Mouse (Mus musculus) forebrain, embryonic 16.5 days (tissue): ENCODE results near the gene Rbfox2. TPM values are rescaled to one million over a fixed set of nuclear protein-coding genes. Genes with fewer than 3 reads are reported as not detected.

Source experiments
- ATAC-seq: fragments of 200-750 bp; cut with Nextera tagmentation; 2 replicates; pipeline ENCODE4 v1.8.0; 2017; ENCODE audit warnings: mild to moderate bottlenecking, moderate library complexity
- H3K27ac ChIP-seq: fragments of 300-500 bp; sonication (generic); 2 replicates; pipeline ENCODE4 v1.5.1; 2014; ENCODE audit warnings: low read length, control low read depth
- H3K27me3 ChIP-seq: fragments of 300-500 bp; sonication (generic); replicated peaks from 2 replicates; pipeline ENCODE4 v1.6.1; 2014; ENCODE audit warnings: low read length; ENCODE audit not compliant: control insufficient read depth, insufficient read depth
- H3K36me3 ChIP-seq: fragments of 300-500 bp; sonication (generic); 2 replicates; pipeline ENCODE4 v1.6.1; 2014; ENCODE audit not compliant: control insufficient read depth, insufficient read depth
- H3K4me1 ChIP-seq: fragments of 300-500 bp; sonication (generic); replicated peaks from 2 replicates; pipeline ENCODE4 v1.6.1; 2014; ENCODE audit warnings: low read length; ENCODE audit not compliant: control insufficient read depth, insufficient read depth
- H3K4me2 ChIP-seq: fragments of 300-500 bp; sonication (generic); 2 replicates; pipeline ENCODE4 v1.6.1; 2014; ENCODE audit warnings: mild to moderate bottlenecking, low read length, control low read depth
- H3K4me3 ChIP-seq: fragments of 300-500 bp; sonication (generic); replicated peaks from 2 replicates; pipeline ENCODE4 v1.5.1; 2014; ENCODE audit warnings: mild to moderate bottlenecking, low read length, control low read depth
- H3K9ac ChIP-seq: fragments of 300-500 bp; sonication (generic); replicated peaks from 2 replicates; pipeline ENCODE4 v1.6.1; 2014; ENCODE audit warnings: low read depth, low read length, control low read depth
- H3K9me3 ChIP-seq: fragments of 300-500 bp; sonication (generic); 2 replicates; pipeline ENCODE4 v1.6.1; 2016; ENCODE audit warnings: low read length; ENCODE audit not compliant: control insufficient read depth
- WGBS: fragments of 180-500 bp; shearing (Covaris S2); extraction: QIAGEN DNeasy Blood & Tissue Kit; methylation state at CpG from one replicate; pipeline ENCODE4 v1.1.7; 2014; 5-methylcytosine and 5-hydroxymethylcytosine counted together
- polyA plus RNA-seq: library from polyadenylated mRNA; unstranded; fragments of >200 nt; fragmentation: Nextera tagmentation; extraction: Ambion mirVana; gene quantifications from 2 replicates; pipeline ENCODE4 v1.2.1, GENCODE M21; 2015

Rbfox2 gene
- polyA plus RNA-seq, 1 experiment from 2014 or later = 212 TPM

GRCm38 (mm10) chr15:77217523-77217922 is 89.3 kb downstream of the Rbfox2 start:
- no peak overlapping the region for H3K4me2 ChIP-seq
- WGBS = 67% methylated on average over 1 of the region's 1 CpGs
- no peak overlapping the region for H3K4me3 ChIP-seq
- no peak overlapping the region for H3K9ac ChIP-seq
- no peak for ATAC-seq
- H3K27ac ChIP-seq = no peak overlapping the region
- no peaks in the 10 kb centered on the region for H3K27me3 ChIP-seq
- no peaks in the 10 kb centered on the region for H3K36me3 ChIP-seq
- H3K9me3 ChIP-seq = no peaks in the 10 kb centered on the region
- 0 out of 2 replicates have a peak, but pooled peaks cover 3% of the 10 kb centered on the region for H3K4me1 ChIP-seq

- no peak overlapping the region for H3K27ac ChIP-seq
- H3K36me3 ChIP-seq = no peaks in the 10 kb centered on the region
- H3K9me3 ChIP-seq = no peaks in the 10 kb centered on the region
- no peak overlapping the region for H3K4me2 ChIP-seq
- 0 out of 2 replicates have a peak, but pooled peaks cover 3% of the 10 kb centered on the region for H3K4me1 ChIP-seq
- H3K4me3 ChIP-seq = no peak overlapping the region
- H3K27me3 ChIP-seq = no peaks in the 10 kb centered on the region
- ATAC-seq = no peak
- H3K9ac ChIP-seq = no peak overlapping the region
- 91% methylated on average over 6 of the region's 6 CpGs for WGBS
Measured at GRCm38 (mm10) chr15:77216704-77217103, 90.1 kb downstream of the Rbfox2 start.

GRCm38 (mm10) chr15:77215178-77215800 is 91.5 kb downstream of the Rbfox2 start:
- Histone ChIP-seq H3K4me1 (0 out of 2 replicates have a peak, but pooled peaks cover 3% of the 10 kb centered on the region), H3K27ac (no peak overlapping the region), H3K36me3 (no peaks in the 10 kb centered on the region), H3K4me3 (no peak overlapping the region), H3K4me2 (no peak overlapping the region), H3K9ac (no peak overlapping the region), H3K9me3 (no peaks in the 10 kb centered on the region), H3K27me3 (no peaks in the 10 kb centered on the region)
- ATAC-seq = no peak
- WGBS = 24% methylated on average over 5 of the region's 5 CpGs

- no peak for ATAC-seq
- Histone ChIP-seq H3K27me3 (no peaks in the 10 kb centered on the region), H3K9me3 (no peaks in the 10 kb centered on the region), H3K27ac (no peak overlapping the region), H3K4me1 (0 out of 2 replicates have a peak, but pooled peaks cover 3% of the 10 kb centered on the region), H3K4me3 (no peak overlapping the region), H3K9ac (no peak overlapping the region), H3K4me2 (no peak overlapping the region), H3K36me3 (no peaks in the 10 kb centered on the region)
- 37% methylated on average over 8 of the region's 8 CpGs for WGBS
Measured at GRCm38 (mm10) chr15:77214410-77215107, 92.2 kb downstream of the Rbfox2 start.

- Histone ChIP-seq H3K27me3 (no peaks in the 10 kb centered on the region), H3K9me3 (no peaks in the 10 kb centered on the region), H3K9ac (no peak overlapping the region), H3K4me3 (no peak overlapping the region), H3K4me1 (0 out of 2 replicates have a peak, but pooled peaks cover 3% of the 10 kb centered on the region), H3K27ac (no peak overlapping the region), H3K36me3 (no peaks in the 10 kb centered on the region), H3K4me2 (no peak overlapping the region)
- ATAC-seq = no peak
- WGBS = 54% methylated on average over 5 of the region's 5 CpGs
Measured at GRCm38 (mm10) chr15:77213829-77214228, 93.0 kb downstream of the Rbfox2 start.

- Histone ChIP-seq H3K27ac (no peak overlapping the region), H3K9ac (no peak overlapping the region), H3K27me3 (no peaks in the 10 kb centered on the region), H3K4me1 (0 out of 2 replicates have a peak, but pooled peaks cover 3% of the 10 kb centered on the region), H3K9me3 (no peaks in the 10 kb centered on the region), H3K36me3 (no peaks in the 10 kb centered on the region), H3K4me3 (no peak overlapping the region), H3K4me2 (no peak overlapping the region)
- WGBS = 79% methylated on average over 7 of the region's 7 CpGs
- no peak for ATAC-seq
Measured at GRCm38 (mm10) chr15:77212818-77213217, 94.0 kb downstream of the Rbfox2 start.

GRCm38 (mm10) chr15:77212217-77212757 is 94.5 kb downstream of the Rbfox2 start:
- Histone ChIP-seq H3K36me3 (no peaks in the 10 kb centered on the region), H3K4me2 (no peak overlapping the region), H3K9me3 (no peaks in the 10 kb centered on the region), H3K4me1 (0 out of 2 replicates have a peak, but pooled peaks cover 3% of the 10 kb centered on the region), H3K4me3 (no peak overlapping the region), H3K27me3 (no peaks in the 10 kb centered on the region), H3K27ac (no peak overlapping the region), H3K9ac (no peak overlapping the region)
- 73% methylated on average over 4 of the region's 4 CpGs for WGBS
- no peak for ATAC-seq

- 66% methylated on average over 5 of the region's 5 CpGs for WGBS
- Histone ChIP-seq H3K36me3 (no peaks in the 10 kb centered on the region), H3K4me2 (no peak overlapping the region), H3K4me1 (peaks cover 17% of the 10 kb centered on the region), H3K9ac (no peak overlapping the region), H3K9me3 (no peaks in the 10 kb centered on the region), H3K4me3 (no peak overlapping the region), H3K27ac (no peak overlapping the region), H3K27me3 (no peaks in the 10 kb centered on the region)
- ATAC-seq = no peak
Measured at GRCm38 (mm10) chr15:77206996-77207395, 99.8 kb downstream of the Rbfox2 start.

- no peaks in the 10 kb centered on the region for H3K9me3 ChIP-seq
- peaks cover 17% of the 10 kb centered on the region for H3K4me1 ChIP-seq
- H3K36me3 ChIP-seq = no peaks in the 10 kb centered on the region
- no peak overlapping the region for H3K9ac ChIP-seq
- ATAC-seq = no peak
- no peaks in the 10 kb centered on the region for H3K27me3 ChIP-seq
- H3K27ac ChIP-seq = no peak overlapping the region
- no peak overlapping the region for H3K4me2 ChIP-seq
- H3K4me3 ChIP-seq = no peak overlapping the region
- WGBS = 79% methylated on average over 7 of the region's 7 CpGs
Measured at GRCm38 (mm10) chr15:77204951-77205350, 101.9 kb downstream of the Rbfox2 start.
